Mouse (Mus musculus) spleen, adult 2 months (tissue): ENCODE measurements around the gene Mgp.

Source experiments
- CTCF ChIP-seq: fragments of 200-500 bp; IDR thresholded peaks from 2 replicates; pipeline ENCODE4 v1.5.1; 2011; ENCODE audit warnings: mild to moderate bottlenecking, inconsistent platforms; ENCODE audit not compliant: insufficient read depth, insufficient read length, insufficient replicate concordance; ENCODE audit errors: extremely low read depth
- POLR2A ChIP-seq: fragments of 200-500 bp; IDR thresholded peaks from 2 replicates; pipeline ENCODE4 v1.6.1; 2011; ENCODE audit warnings: low read depth, low read length, inconsistent platforms

DNA sequence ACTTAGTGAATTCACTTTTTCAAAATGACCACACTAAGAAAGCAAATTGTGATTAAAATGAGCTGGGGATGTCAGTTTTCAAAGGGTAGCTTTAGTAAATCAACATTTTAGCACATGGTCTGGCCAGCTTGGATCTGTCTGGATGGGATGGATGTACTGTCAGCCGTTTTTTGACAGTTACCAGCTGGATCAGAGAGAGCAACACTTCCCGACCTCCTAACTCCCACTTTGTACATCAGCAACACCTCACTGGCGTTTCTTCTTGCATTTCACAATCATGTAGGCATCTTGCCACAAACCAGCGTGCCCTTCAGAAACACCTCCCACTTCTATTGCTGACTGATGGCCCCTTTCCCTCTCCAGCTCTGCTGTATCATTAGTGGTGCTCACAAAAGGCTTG lies 22.6 kb upstream of the Mgp start:
- TF ChIP-seq POLR2A (no peak), CTCF (no peak)
